Mouse (Mus musculus) olfactory bulb, adult 2 months (tissue): ENCODE results near the gene Ipmk. TPM values are rescaled to one million over a fixed set of nuclear protein-coding genes. Genes with fewer than 3 reads are reported as not detected.

ENCODE experiments used
- H3K27ac ChIP-seq: fragments of 200-500 bp; 2 replicates; pipeline ENCODE4 v1.5.1; 2012; ENCODE audit warnings: low read depth, low read length; ENCODE audit not compliant: insufficient read depth
- H3K4me1 ChIP-seq: fragments of 200-500 bp; 2 replicates; pipeline ENCODE4 v1.6.1; 2012; ENCODE audit warnings: low read length; ENCODE audit not compliant: control insufficient read depth, insufficient read depth
- H3K4me3 ChIP-seq: fragments of 200-500 bp; 2 replicates; pipeline ENCODE4 v1.5.1; 2012; ENCODE audit warnings: mild to moderate bottlenecking, low read depth, low read length, moderate library complexity; ENCODE audit not compliant: insufficient read depth
- CTCF ChIP-seq: fragments of 200-500 bp; IDR thresholded peaks from 2 replicates; pipeline ENCODE4 v1.5.1; 2012; ENCODE audit warnings: low read depth, mild to moderate bottlenecking, low read length, moderate library complexity; ENCODE audit not compliant: insufficient read depth
- POLR2A ChIP-seq: fragments of 200-500 bp; IDR thresholded peaks from 2 replicates; pipeline ENCODE4 v1.6.1; 2012; ENCODE audit warnings: mild to moderate bottlenecking, low read depth, low read length, moderate library complexity; ENCODE audit not compliant: insufficient read depth
- WGBS: fragments of 180-500 bp; shearing (Covaris S2); methylation state at CpG from one replicate; pipeline ENCODE4 v1.1.7; 2018; 5-methylcytosine and 5-hydroxymethylcytosine counted together
- polyA plus RNA-seq: library from polyadenylated mRNA; stranded (reverse); fragments of >200 nt; gene quantifications from 2 replicates; pipeline ENCODE4 v1.2.4, GENCODE M21; 2012; ENCODE audit warnings: low replicate concordance; ENCODE audit not compliant: missing spikeins, insufficient read depth, insufficient read length

Gene Ipmk
- polyA plus RNA-seq, 1 experiment: not detected

GRCm38 (mm10) chr10:71469751-71470150 lies 122.2 kb downstream of the Ipmk start:
- no peak for TF ChIP-seq CTCF
- H3K27ac ChIP-seq: no peak overlapping the region
- 42% methylated on average over 13 of the region's 13 CpGs for WGBS

GRCm38 (mm10) chr10:71472033-71472432 lies 124.5 kb downstream of the Ipmk start:
- H3K4me3 ChIP-seq: no peak overlapping the region
- TF ChIP-seq POLR2A (no peak), CTCF (no peak)
- no peak overlapping the region for H3K27ac ChIP-seq
- peaks cover 3% of the 10 kb centered on the region; the same call in 1 of the 2 replicates for H3K4me1 ChIP-seq
- WGBS: 96% methylated on average over 6 of the region's 6 CpGs

More at GRCm38 (mm10) chr10:71469751-71470150, 122.2 kb downstream of the Ipmk start:
- H3K4me3 ChIP-seq: no peak overlapping the region
- peaks cover 3% of the 10 kb centered on the region; the same call in 1 of the 2 replicates for H3K4me1 ChIP-seq

- H3K4me3 ChIP-seq: no peak overlapping the region
- no peak overlapping the region for H3K27ac ChIP-seq
- WGBS: 82% methylated on average over 13 of the region's 13 CpGs
- peaks cover 3% of the 10 kb centered on the region for H3K4me1 ChIP-seq
- no peak for TF ChIP-seq CTCF
- no peak for TF ChIP-seq POLR2A
These were observed 126.0 kb downstream of the Ipmk start for GRCm38 (mm10) chr10:71473590-71473989.

GRCm38 (mm10) chr10:71476471-71477080 lies 129.0 kb downstream of the Ipmk start:
- 74% methylated on average over 8 of the region's 8 CpGs for WGBS
- Histone ChIP-seq H3K27ac (no peak overlapping the region), H3K4me3 (no peak overlapping the region), H3K4me1 (no peaks in the 10 kb centered on the region; the same call in 1 of the 2 replicates)
- TF ChIP-seq POLR2A (no peak), CTCF (no peak)

GRCm38 (mm10) chr10:71477147-71477546 lies 129.6 kb downstream of the Ipmk start:
- WGBS: 58% methylated on average over 4 of the region's 4 CpGs
- TF ChIP-seq POLR2A (no peak), CTCF (no peak)
- no peaks in the 10 kb centered on the region; the same call in 1 of the 2 replicates for H3K4me1 ChIP-seq
- H3K4me3 ChIP-seq: no peak overlapping the region
- H3K27ac ChIP-seq: no peak overlapping the region

GRCm38 (mm10) chr10:71479700-71480325 lies 132.2 kb downstream of the Ipmk start:
- 3% methylated on average over 8 of the region's 8 CpGs for WGBS
- Histone ChIP-seq H3K27ac (no peak overlapping the region), H3K4me3 (no peak overlapping the region), H3K4me1 (peaks cover 2% of the 10 kb centered on the region; the same call in 1 of the 2 replicates)
- TF ChIP-seq POLR2A: no peak
- TF ChIP-seq CTCF: peak; percentile 72

Other genes with a start within 250 kb of the Ipmk start
- not detected in 2 replicates for gene Bicc1, start 188.1 kb upstream of the Ipmk start, polyA plus RNA-seq
- not detected in 2 replicates for gene Tfam, start 109.5 kb upstream of the Ipmk start, polyA plus RNA-seq
- not detected in 2 replicates for gene Ube2d1, start 62.5 kb upstream of the Ipmk start, polyA plus RNA-seq
- not detected in 2 replicates for gene Cisd1, start 2.8 kb upstream of the Ipmk start, polyA plus RNA-seq